Mouse (Mus musculus) brain, embryonic 14.5 days (tissue): ENCODE results near the gene D17Wsu92e.

ENCODE experiments used
- CTCF ChIP-seq: fragments of 200-500 bp; IDR thresholded peaks from 2 replicates; pipeline ENCODE4 v1.5.1; 2012; ENCODE audit warnings: inconsistent platforms, mild to moderate bottlenecking, moderate library complexity, borderline replicate concordance; ENCODE audit not compliant: insufficient read depth, insufficient read length; ENCODE audit errors: extremely low read depth
- POLR2A ChIP-seq: fragments of 200-500 bp; IDR thresholded peaks from 2 replicates; pipeline ENCODE4 v1.6.1; 2012; ENCODE audit warnings: mild to moderate bottlenecking, inconsistent platforms, borderline replicate concordance; ENCODE audit not compliant: poor library complexity, insufficient read depth, insufficient read length, severe bottlenecking; ENCODE audit errors: extremely low read depth

GRCm38 (mm10) chr17:27720326-27720725, 100.1 kb downstream of the D17Wsu92e start:
- TF ChIP-seq CTCF (no peak), POLR2A (no peak)
